Mouse (Mus musculus) hindbrain, embryonic 15.5 days (tissue): ENCODE measurements around the gene Cct6b. TPM values are rescaled to one million over a fixed set of nuclear protein-coding genes. Genes with fewer than 3 reads are reported as not detected.

Experiments
- ATAC-seq: fragments of 200-750 bp; cut with Nextera tagmentation; 2 replicates; pipeline ENCODE4 v1.8.0; 2017; ENCODE audit warnings: low read depth, moderate number of reproducible peaks, moderate TSS enrichment; ENCODE audit not compliant: low FRiP score
- H3K27ac ChIP-seq: fragments of 300-500 bp; sonication (generic); replicated peaks from 2 replicates; pipeline ENCODE4 v1.5.1; 2015; ENCODE audit warnings: mild to moderate bottlenecking, inconsistent platforms
- H3K27me3 ChIP-seq: fragments of 300-500 bp; sonication (generic); 2 replicates; pipeline ENCODE4 v1.6.1; 2015; ENCODE audit warnings: control low read depth, inconsistent platforms
- H3K36me3 ChIP-seq: fragments of 300-500 bp; sonication (generic); 2 replicates; pipeline ENCODE4 v1.6.1; 2015; ENCODE audit warnings: control low read depth, inconsistent platforms
- H3K4me1 ChIP-seq: fragments of 300-500 bp; sonication (generic); replicated peaks from 2 replicates; pipeline ENCODE4 v1.6.1; 2015; ENCODE audit warnings: control low read depth, inconsistent platforms
- H3K4me2 ChIP-seq: fragments of 300-500 bp; sonication (generic); 2 replicates; pipeline ENCODE4 v1.6.1; 2015; ENCODE audit warnings: moderate library complexity, mild to moderate bottlenecking, inconsistent platforms
- H3K4me3 ChIP-seq: fragments of 300-500 bp; sonication (generic); 2 replicates; pipeline ENCODE4 v1.5.1; 2015; ENCODE audit warnings: mild to moderate bottlenecking, inconsistent platforms
- H3K9ac ChIP-seq: fragments of 300-500 bp; sonication (generic); 2 replicates; pipeline ENCODE4 v1.6.1; 2015; ENCODE audit warnings: inconsistent platforms
- H3K9me3 ChIP-seq: fragments of 300-500 bp; sonication (generic); 2 replicates; pipeline ENCODE4 v1.6.1; 2016; ENCODE audit warnings: control low read depth, inconsistent platforms
- WGBS: fragments of 180-500 bp; shearing (Covaris S2); methylation state at CpG from one replicate; pipeline ENCODE4 v1.1.7; 2015; 5-methylcytosine and 5-hydroxymethylcytosine counted together
- polyA plus RNA-seq: library from polyadenylated mRNA; unstranded; fragments of >200 nt; fragmentation: Nextera tagmentation; extraction: Ambion mirVana; gene quantifications from 2 replicates; pipeline ENCODE4 v1.2.1, GENCODE M21; 2015

The Cct6b gene
- polyA plus RNA-seq = 0.22 and 0.30 TPM in 2 replicates

- peak; percentile 100 for ATAC-seq
- Histone ChIP-seq H3K4me3 (peak within 1 kb of the TSS; percentile 76), H3K9ac (peak within 1 kb of the TSS; percentile 79), H3K4me2 (peak within 1 kb of the TSS; percentile 73), H3K36me3 (peaks cover 5% of the 10 kb centered on the region), H3K27ac (peak within 1 kb of the TSS; percentile 96), H3K9me3 (no peaks in the 10 kb centered on the region), H3K4me1 (peaks cover 26% of the 10 kb centered on the region), H3K27me3 (no peaks in the 10 kb centered on the region)
- under 1% methylated on average over 44 of the region's 44 CpGs for WGBS
These were observed at the start of gene Cct6b, which contains the start of gene Zfp830 for GRCm38 (mm10) chr11:82763742-82764437. Gene Cct6b, minus strand, starts transcription at chr11:82764321. Gene Zfp830, plus strand, starts transcription at chr11:82764345.

DNA sequence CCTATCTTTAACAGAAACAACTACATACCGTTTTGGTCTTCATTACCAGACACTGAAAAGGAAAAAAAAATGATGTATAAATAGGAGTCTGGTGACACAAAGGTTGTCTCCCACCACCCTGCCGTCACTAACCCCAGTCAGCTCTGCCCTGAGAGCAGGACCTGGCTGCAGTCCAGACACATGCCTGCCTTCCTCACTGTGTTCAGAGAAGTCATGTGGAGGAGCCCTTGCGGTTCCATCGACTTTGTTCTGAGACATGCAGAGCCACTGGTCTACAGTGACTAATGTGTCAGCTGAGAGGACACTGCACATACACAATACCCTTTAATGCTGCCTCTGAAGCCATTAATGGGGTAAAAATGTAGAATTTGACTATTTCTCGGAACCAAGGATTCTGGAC lies 44.4 kb upstream of the Cct6b start:
- 49% methylated on average over 5 of the region's 5 CpGs for WGBS
- Histone ChIP-seq H3K4me1 (no peaks in the 10 kb centered on the region), H3K27me3 (no peaks in the 10 kb centered on the region), H3K4me2 (no peak overlapping the region), H3K27ac (no peak overlapping the region), H3K9me3 (no peaks in the 10 kb centered on the region), H3K36me3 (peaks cover 3% of the 10 kb centered on the region), H3K9ac (no peak overlapping the region), H3K4me3 (no peak overlapping the region)
- no peak for ATAC-seq

DNA sequence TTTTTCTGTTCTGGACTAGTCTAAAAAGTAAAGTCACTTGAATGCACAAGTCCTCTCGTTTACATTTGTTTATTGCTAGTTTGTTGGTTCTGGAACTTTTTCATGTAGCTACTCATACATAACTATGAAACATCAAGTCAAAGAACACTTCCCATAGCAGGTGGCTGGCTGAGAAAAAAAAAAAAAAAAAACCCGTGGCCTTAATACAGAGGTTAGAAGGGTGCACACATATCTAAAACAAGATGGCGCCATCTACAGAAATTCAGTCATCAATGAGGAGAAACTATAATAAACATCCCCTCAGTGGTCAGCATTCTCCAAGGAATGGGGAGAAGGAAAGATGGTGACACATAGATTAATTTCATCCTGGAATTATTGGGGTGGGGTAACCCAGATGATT lies 43.2 kb upstream of the Cct6b start:
- Histone ChIP-seq H3K4me1 (no peaks in the 10 kb centered on the region), H3K36me3 (peaks cover 12% of the 10 kb centered on the region), H3K9me3 (no peaks in the 10 kb centered on the region), H3K4me2 (no peak overlapping the region), H3K9ac (no peak overlapping the region), H3K27me3 (no peaks in the 10 kb centered on the region), H3K27ac (no peak overlapping the region), H3K4me3 (no peak overlapping the region)
- ATAC-seq = no peak
- 91% methylated on average over 3 of the region's 3 CpGs for WGBS

DNA sequence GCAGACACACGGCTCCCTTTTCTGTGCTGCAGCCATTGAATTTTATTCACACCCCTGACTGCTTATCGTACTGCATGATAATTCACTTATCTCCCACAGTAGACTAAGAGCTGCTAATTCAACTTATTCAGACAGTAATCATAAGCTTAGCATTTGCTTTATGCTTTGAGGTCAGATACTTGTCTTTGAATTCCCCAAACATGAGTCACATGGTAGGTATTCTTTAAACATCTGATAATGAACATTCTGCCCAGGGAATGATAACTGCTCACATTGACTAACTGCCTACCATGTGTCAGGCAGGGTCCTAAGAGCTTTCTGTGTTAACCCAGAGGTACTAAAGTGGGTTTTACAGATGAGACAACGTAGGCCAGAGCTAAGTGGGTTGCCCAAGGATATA lies 42.5 kb upstream of the Cct6b start:
- H3K27me3 ChIP-seq = no peaks in the 10 kb centered on the region
- WGBS = 69% methylated on average over 3 of the region's 3 CpGs
- no peak overlapping the region for H3K27ac ChIP-seq
- H3K4me3 ChIP-seq = no peak overlapping the region
- ATAC-seq = no peak
- H3K4me1 ChIP-seq = no peaks in the 10 kb centered on the region
- peaks cover 20% of the 10 kb centered on the region for H3K36me3 ChIP-seq
- no peaks in the 10 kb centered on the region for H3K9me3 ChIP-seq
- H3K4me2 ChIP-seq = no peak overlapping the region
- H3K9ac ChIP-seq = no peak overlapping the region

DNA sequence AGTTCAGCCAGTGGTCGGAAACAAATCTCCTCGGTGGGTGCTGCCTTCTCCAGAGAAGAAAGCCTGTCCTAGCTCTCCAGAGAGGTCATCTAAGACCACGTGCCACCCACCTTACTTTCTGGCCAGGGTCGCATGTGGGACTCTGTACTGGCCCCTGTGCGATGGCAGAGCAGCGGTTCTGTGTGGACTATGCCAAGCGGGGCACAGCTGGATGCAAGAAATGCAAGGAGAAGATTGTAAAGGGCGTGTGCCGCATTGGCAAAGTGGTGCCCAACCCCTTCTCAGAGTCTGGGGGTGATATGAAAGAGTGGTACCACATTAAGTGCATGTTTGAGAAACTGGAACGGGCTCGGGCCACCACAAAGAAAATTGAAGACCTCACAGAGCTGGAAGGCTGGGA lies 19.3 kb upstream of the Cct6b start:
- WGBS = 95% methylated on average over 11 of the region's 11 CpGs
- H3K27ac ChIP-seq = no peak overlapping the region
- H3K9ac ChIP-seq = no peak overlapping the region
- no peak for ATAC-seq
- no peaks in the 10 kb centered on the region for H3K27me3 ChIP-seq
- H3K4me1 ChIP-seq = peaks cover 19% of the 10 kb centered on the region
- no peak overlapping the region for H3K4me2 ChIP-seq
- no peak overlapping the region for H3K4me3 ChIP-seq
- peaks cover 38% of the 10 kb centered on the region for H3K36me3 ChIP-seq
- no peaks in the 10 kb centered on the region for H3K9me3 ChIP-seq

DNA sequence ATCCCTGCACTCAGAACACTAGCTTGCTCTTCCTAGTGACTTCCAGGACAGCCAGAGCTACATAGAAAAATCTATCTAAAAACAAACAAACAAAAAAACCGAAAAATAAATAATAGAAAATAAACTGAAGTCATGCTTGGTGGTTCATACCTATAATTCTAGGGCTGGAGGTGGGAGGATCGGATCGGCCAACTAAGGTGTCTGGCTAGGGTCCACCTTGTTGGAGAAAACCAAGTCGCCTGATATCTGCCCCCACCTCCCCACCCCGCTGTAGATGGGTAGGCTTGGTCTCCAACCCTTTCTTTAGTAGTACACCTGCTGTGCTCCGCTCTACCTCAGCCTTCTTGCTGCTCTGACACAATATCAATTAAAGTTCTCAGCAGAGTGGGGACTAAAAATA lies 18.1 kb upstream of the Cct6b start:
- Histone ChIP-seq H3K4me2 (peak overlapping the region; percentile 82), H3K4me1 (peaks cover 19% of the 10 kb centered on the region), H3K36me3 (peaks cover 33% of the 10 kb centered on the region), H3K4me3 (peak overlapping the region; percentile 62), H3K27me3 (no peaks in the 10 kb centered on the region), H3K27ac (peak overlapping the region; percentile 99; the same call in 1 of the 2 replicates), H3K9me3 (no peaks in the 10 kb centered on the region), H3K9ac (peak overlapping the region; percentile 88; the same call in 1 of the 2 replicates)
- 42% methylated on average over 6 of the region's 6 CpGs for WGBS
- no peak for ATAC-seq

DNA sequence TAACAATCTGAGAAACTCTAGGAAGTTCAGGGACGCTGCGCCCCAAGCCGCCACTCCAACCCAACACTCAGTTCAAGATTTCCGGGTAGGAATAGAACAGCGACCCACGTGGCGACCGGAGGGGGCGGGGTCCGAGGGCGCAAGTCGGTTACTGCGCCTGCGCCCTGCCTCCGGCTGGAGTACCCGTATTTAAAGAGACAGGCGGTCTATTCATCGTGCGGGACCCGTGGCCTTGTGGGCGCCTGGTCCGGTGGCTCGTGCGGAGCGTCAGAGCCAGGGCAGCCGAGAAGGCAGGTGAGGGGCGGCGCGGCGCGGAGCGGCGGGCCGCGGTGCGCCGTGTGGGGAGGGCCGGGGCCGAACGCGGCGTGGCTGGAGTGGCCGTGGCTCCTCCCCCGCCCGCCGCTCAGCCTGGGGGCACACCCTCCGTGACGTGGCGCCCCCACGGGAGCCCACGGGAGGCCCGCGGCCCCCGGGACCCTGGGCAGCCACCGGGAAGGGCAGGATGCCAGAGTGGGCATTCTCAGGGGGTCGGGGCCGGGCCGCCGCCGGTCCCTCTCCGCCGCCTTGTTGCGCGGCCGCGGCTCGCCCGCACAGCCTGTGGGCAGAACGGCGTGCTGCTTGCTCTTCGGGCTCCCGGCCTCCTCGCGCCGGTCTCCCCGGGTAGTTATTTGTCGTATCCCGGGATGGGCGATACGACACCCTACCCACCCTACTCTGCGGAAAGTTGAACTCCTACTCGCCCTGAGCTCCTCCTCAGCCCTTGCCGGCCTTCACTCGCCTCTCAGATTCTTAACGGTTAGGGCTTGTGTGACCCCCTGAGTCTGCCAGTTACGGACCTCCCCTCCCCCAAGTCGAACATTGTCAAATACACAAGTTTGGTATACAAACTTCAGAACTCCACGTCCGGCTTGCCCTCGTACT lies 17.1 kb upstream of the Cct6b start, which contains the start of gene Lig3:
Lig3 (plus strand) TSS at position 126 of the 921 bp plus-strand sequence.
- Histone ChIP-seq H3K36me3 (peaks cover 24% of the 10 kb centered on the region), H3K4me3 (peak within 1 kb of the TSS; percentile 62), H3K4me2 (peak within 1 kb of the TSS; percentile 82), H3K27ac (peak within 1 kb of the TSS; percentile 99), H3K9ac (peak within 1 kb of the TSS; percentile 88), H3K9me3 (no peaks in the 10 kb centered on the region), H3K27me3 (no peaks in the 10 kb centered on the region), H3K4me1 (peaks cover 19% of the 10 kb centered on the region)
- ATAC-seq = peak; percentile 97
- under 1% methylated on average over 66 of the region's 90 CpGs for WGBS

DNA sequence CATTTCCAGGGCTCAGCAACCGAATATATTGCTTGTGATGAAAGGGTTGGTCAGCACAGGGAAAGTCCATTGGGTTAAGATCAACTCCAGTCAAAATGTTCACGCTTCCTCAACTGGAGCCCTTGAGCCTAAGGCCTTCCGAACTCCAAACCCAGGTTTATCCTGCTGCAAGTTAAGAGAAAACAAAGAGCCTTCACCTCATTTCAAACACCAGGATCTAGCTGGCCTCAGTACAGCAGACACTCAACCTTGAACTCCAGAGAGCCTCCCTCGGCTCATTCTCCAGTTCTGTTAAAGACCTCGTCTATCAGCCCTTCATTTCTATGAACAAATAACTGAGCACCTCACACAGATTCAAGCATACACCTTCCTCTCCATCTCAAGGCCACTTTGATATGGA lies 16.0 kb upstream of the Cct6b start:
- H3K4me2 ChIP-seq = peak overlapping the region; percentile 82
- peak overlapping the region; percentile 88; the same call in 1 of the 2 replicates for H3K9ac ChIP-seq
- peak overlapping the region; percentile 62 for H3K4me3 ChIP-seq
- H3K27me3 ChIP-seq = no peaks in the 10 kb centered on the region
- no peaks in the 10 kb centered on the region for H3K9me3 ChIP-seq
- H3K27ac ChIP-seq = no peak overlapping the region
- 65% methylated on average over 5 of the region's 5 CpGs for WGBS
- H3K36me3 ChIP-seq = peaks cover 14% of the 10 kb centered on the region
- no peak for ATAC-seq
- peaks cover 19% of the 10 kb centered on the region for H3K4me1 ChIP-seq

DNA sequence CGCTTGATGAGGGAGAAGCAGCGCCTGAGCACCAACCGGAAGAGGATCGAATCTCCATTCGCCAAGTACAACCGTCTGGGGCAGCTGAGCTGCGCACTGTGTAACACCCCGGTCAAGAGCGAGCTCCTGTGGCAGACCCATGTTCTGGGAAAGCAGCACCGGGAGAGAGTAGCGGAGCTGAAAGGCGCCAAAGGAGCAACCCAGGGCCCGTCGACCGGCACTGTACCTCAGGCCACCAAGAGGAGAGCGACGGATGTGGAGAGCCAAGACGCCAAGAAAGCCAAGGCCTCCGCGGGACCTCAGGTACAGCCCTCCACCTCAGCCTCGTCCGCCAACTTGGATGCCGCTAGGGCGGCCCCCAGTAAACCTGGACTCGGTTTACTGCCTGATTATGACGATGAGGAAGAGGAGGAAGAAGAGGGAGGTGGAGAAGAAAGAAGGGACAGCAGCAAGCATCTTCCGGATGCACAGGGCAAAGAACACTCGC lies 360 bp upstream of the Cct6b start:
- 1% methylated on average over 27 of the region's 28 CpGs for WGBS
- Histone ChIP-seq H3K27me3 (no peaks in the 10 kb centered on the region), H3K4me3 (peak overlapping the region; percentile 76), H3K9ac (peak overlapping the region; percentile 79), H3K9me3 (no peaks in the 10 kb centered on the region), H3K4me1 (peaks cover 26% of the 10 kb centered on the region), H3K27ac (peak overlapping the region; percentile 96), H3K4me2 (peak overlapping the region; percentile 73), H3K36me3 (peaks cover 5% of the 10 kb centered on the region)
- ATAC-seq = peak; percentile 83

DNA sequence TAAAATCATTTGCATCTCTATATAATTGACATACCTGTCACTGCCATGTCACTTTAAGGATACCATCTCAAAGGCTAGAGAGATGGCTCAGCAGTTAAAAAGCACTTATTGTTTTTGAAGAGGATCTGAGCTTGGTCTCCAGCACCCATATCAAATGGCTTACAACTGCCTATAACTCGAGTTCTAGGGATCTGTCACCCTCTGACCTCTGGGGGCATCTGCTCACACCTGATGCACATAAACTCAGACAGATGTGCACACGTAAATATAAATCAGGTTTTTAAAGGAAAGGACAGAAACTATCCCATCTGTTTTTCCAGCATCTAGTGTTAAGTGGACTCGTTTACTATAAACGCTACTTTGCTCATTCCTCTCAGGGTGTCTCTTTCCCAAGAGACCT lies 860 bp downstream of the Cct6b start:
- no peaks in the 10 kb centered on the region for H3K36me3 ChIP-seq
- H3K4me3 ChIP-seq = peak overlapping the region; percentile 76
- no peak for ATAC-seq
- peak overlapping the region; percentile 79 for H3K9ac ChIP-seq
- peak overlapping the region; percentile 96 for H3K27ac ChIP-seq
- peaks cover 26% of the 10 kb centered on the region for H3K4me1 ChIP-seq
- peak overlapping the region; percentile 73 for H3K4me2 ChIP-seq
- no peaks in the 10 kb centered on the region for H3K27me3 ChIP-seq
- H3K9me3 ChIP-seq = no peaks in the 10 kb centered on the region
- WGBS = 15% methylated on average over 4 of the region's 4 CpGs

DNA sequence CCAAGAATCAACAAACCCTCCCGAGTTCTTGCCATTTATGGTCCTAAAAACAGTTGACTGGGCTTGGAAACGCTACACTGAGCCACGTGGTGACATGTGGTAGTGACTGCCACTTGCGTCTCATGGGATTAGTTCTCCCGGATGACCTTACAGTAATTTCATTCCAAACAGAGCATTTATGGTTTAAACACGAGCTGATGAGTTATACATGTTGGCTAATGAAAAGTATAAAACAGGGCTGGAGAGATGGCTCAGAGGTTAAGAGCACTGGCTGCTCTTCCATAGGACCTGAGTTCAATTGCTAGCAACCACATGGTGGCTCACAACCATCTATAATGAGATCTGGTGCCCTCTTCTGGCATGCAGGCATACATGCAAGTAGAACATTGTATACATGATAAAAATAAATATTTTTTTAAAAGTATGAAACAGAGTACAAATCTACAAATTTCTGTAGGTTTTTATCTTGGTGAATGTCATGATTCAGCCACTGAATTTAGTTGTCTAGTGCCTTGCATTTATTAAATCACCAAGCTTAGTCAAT lies 1.8 kb downstream of the Cct6b start:
- no peak overlapping the region for H3K27ac ChIP-seq
- no peaks in the 10 kb centered on the region for H3K36me3 ChIP-seq
- H3K4me1 ChIP-seq = peaks cover 26% of the 10 kb centered on the region
- 82% methylated on average over 6 of the region's 6 CpGs for WGBS
- H3K27me3 ChIP-seq = no peaks in the 10 kb centered on the region
- H3K4me2 ChIP-seq = no peak overlapping the region
- no peak for ATAC-seq
- H3K4me3 ChIP-seq = no peak overlapping the region
- H3K9ac ChIP-seq = no peak overlapping the region
- no peaks in the 10 kb centered on the region for H3K9me3 ChIP-seq
